Mouse (Mus musculus): ENCODE results near the gene Cyren.

Gene Cyren

DNA sequence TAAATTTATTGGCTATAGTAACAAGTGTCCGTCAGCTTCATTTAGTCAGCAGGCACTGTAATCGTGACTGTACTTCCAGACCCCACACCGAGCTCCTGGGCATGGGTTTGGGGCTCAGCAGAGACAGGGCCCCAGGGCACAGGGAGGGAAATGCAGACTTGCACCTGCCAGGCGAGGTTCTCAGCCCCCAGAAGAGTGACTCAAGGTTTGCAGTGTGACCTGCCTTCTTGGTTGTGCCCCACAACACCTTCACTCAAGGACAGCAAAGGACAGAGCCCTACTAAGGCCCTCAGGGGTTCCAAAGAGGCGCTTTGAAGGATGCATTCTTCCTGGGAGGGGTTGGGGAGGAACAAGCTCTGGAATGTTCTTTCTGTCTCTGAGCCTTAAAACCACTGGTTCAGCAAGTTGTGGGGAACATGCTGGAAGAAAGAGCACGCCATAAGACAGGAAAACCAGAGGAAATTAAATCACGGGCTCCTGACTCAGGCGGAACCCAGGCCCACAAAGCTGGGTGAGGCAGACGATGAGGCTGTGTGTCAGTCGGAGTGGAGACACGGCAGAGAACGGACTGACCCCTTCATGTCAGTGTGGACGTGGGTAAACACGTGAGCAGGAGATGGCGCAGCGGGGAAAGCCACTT lies 1.4 kb upstream of the Cyren start:
- Histone ChIP-seq H3K36me3 (ENCODE audit: control insufficient read depth, insufficient read depth, low read length, poor library complexity, severe bottlenecking) (no peaks in the 10 kb centered on the region; the same call in none of the 2 replicates), H3K27me3 (ENCODE audit: control insufficient read depth, insufficient read depth, low read length, poor library complexity, severe bottlenecking) (no peaks in the 10 kb centered on the region)
- no peak for DNase-seq (ENCODE audit: low read depth, low spot score)

DNA sequence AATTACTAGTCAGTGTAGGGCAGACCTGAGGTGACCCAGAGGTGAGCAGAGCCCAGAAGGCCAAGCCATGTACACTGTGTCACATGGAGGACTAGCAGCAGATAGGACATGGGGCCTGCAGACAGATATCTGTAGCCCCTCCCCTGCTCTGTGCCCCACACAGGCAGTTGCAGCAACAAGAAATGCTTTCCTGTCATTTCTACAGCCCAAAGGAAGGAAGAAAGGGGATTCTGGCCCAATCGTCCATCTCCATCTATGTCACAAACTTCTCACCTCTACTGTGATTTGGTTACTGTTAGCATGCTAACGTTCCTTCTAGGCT lies 1.1 kb downstream of the Cyren start:
- Histone ChIP-seq H3K27me3 (ENCODE audit: control insufficient read depth, insufficient read depth, low read length, poor library complexity, severe bottlenecking) (no peaks in the 10 kb centered on the region), H3K36me3 (ENCODE audit: control insufficient read depth, insufficient read depth, low read length, poor library complexity, severe bottlenecking) (no peaks in the 10 kb centered on the region; the same call in none of the 2 replicates)
- DNase-seq (ENCODE audit: low read depth, low spot score) = no peak

DNA sequence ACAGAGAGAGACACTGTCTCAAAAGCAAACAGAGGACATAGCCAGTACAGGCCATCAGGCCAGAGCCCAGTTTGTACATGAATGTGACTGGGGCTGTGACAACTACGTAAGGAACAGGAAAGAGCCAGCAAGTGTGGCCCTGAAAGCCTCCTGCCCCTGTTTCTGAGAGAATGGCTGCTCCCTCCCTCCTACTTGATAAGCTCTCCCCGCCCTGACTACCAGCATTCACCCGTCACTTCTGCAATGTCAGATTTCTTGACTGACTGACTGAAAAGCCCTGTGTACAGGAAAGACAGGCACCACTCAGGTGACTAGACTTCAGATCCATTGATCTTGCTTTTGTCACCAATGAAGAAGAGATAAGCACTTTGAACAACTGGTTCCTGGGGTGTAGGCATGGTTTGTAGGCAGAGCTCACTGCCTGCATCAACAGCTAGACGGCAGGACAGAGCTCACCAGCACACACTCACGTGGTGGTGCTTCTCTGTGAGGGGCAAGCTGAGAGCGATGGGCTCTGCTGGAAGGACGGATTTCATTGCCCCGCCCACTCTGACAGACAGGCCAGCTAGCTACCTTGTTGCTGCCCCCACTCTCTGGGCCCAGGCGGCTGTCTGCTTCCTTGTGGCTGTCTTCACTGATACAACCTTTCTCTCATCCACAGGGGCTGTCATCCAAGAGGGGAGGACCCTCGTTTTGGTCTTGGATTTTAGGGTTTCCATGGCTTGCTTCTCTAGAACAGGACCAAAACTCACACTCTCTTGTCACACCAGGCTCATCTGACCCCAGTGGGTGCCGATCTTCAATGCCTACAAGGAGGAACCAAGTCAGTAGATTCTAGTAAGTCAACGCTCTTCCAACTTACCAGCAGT lies 1.7 kb downstream of the Cyren start:
- peak; percentile 67 for DNase-seq (ENCODE audit: low read depth, low spot score)
- Histone ChIP-seq H3K36me3 (ENCODE audit: control insufficient read depth, insufficient read depth, low read length, poor library complexity, severe bottlenecking) (no peaks in the 10 kb centered on the region; the same call in none of the 2 replicates), H3K27me3 (ENCODE audit: control insufficient read depth, insufficient read depth, low read length, poor library complexity, severe bottlenecking) (no peaks in the 10 kb centered on the region)

DNA sequence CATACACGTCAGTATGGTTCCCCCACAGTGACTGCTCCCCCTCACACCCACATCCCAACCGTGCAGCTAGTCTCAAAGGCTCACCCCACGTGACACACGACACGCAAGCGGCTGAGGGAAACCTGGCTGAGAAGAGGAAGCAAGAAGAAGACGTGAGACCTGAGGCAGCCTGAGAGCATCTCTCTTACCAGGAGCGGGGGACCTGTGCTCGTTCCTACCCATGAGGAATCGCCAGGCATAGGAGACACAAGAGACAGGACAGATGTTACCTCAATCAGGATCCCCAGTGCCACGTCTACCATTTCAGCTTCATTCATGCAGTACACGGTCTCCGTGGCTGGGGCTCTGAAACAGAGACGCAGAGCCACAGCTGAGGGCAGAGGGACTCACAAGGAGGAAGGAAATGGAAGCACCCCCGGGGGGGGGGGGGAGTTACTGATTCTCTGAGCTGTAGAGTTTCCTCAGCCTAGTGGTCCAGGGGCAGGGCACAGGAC lies 2.5 kb downstream of the Cyren start:
- Histone ChIP-seq H3K27me3 (ENCODE audit: control insufficient read depth, insufficient read depth, low read length, poor library complexity, severe bottlenecking) (no peaks in the 10 kb centered on the region), H3K36me3 (ENCODE audit: control insufficient read depth, insufficient read depth, low read length, poor library complexity, severe bottlenecking) (no peaks in the 10 kb centered on the region; the same call in 1 of the 2 replicates)
- DNase-seq (ENCODE audit: low read depth, low spot score) = peak; percentile 90

DNA sequence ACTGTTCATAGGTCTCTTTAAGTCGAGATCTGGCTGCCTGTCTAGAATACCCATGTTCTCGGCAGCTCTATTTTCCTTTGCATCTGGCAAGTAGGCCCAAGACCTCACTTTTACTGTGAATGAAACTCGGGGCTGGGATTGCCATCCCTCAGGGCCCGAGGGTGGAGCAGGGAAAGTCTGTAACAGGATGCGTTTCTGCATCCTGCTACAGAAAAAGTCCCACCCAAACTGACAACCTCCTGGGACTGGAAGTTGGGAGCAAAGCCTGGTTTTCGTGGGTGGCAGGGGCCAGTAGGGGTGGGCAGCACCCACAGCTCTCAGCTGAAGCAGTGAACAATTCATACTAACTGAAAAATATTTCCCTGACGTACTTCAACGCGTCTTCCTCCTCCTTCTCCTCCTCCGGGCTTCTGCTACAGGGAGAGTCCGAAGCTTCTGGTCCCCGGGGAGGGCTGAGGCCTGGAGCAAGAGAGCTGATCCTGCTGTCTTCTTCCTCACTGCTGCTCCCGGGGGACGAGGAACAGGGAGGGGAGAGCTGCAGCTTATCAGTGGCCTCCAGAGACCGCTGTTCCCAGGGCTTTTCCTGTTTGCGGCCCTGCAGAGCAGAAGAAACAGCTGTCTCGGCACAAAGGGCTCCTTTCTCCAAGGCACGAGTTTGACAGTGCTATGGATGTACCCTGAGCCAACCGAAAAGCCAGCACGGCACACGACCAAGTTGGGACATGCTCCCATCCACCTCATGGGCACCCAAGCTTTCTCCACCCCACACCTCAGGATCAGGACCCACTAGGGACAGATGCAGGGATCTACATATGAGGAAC lies 3.5 kb downstream of the Cyren start:
- H3K36me3 ChIP-seq (ENCODE audit: control insufficient read depth, insufficient read depth, low read length, poor library complexity, severe bottlenecking) = no peaks in the 10 kb centered on the region; the same call in 1 of the 2 replicates
- no peaks in the 10 kb centered on the region for H3K27me3 ChIP-seq (ENCODE audit: control insufficient read depth, insufficient read depth, low read length, poor library complexity, severe bottlenecking)
- no peak for DNase-seq (ENCODE audit: low read depth, low spot score)

DNA sequence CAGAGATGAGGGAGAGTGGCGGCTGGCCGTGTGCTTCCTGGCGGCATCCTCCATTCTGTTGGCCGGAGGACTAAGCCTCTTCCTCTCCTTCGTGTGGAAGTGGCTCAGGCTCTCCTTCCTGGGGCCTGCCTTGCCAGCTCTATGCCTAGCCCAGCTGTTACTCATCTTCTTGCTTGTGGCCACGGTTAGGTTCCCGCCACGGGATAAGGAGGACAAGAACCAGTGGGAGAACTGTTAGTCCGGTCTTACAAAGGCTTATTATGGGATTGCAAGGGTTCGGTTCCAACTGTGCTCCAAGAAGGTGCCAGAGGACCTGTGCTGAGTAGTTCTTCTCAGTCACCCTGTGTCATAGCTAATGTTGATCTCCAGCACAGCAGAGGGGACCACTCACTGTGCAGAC lies 5.0 kb downstream of the Cyren start:
- DNase-seq (ENCODE audit: low read depth, low spot score) = no peak
- Histone ChIP-seq H3K27me3 (ENCODE audit: control insufficient read depth, insufficient read depth, low read length, poor library complexity, severe bottlenecking) (no peaks in the 10 kb centered on the region), H3K36me3 (ENCODE audit: control insufficient read depth, insufficient read depth, low read length, poor library complexity, severe bottlenecking) (no peaks in the 10 kb centered on the region; the same call in 1 of the 2 replicates)

DNA sequence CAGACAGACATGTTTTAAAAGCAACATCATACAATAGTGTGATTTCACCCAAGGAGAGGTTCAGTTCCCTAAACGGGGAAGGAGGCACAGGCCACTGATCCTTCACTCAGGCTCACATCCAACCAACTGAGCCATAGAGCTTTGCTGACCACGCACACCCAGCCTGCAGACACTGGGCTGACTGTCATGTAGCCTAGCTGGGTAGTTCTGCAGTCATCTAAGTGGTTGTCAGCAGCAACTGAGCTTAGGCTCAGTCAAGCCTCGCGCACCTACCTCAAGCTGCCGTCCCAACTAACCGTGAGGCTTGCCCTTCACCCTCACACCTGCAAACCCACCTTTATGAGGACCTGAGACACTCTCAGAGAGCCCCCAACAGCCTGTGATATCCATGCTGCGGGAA lies 5.9 kb downstream of the Cyren start:
- no peak for DNase-seq (ENCODE audit: low read depth, low spot score)
- no peaks in the 10 kb centered on the region; the same call in 1 of the 2 replicates for H3K36me3 ChIP-seq (ENCODE audit: control insufficient read depth, insufficient read depth, low read length, poor library complexity, severe bottlenecking)
- H3K27me3 ChIP-seq (ENCODE audit: control insufficient read depth, insufficient read depth, low read length, poor library complexity, severe bottlenecking) = no peaks in the 10 kb centered on the region

DNA sequence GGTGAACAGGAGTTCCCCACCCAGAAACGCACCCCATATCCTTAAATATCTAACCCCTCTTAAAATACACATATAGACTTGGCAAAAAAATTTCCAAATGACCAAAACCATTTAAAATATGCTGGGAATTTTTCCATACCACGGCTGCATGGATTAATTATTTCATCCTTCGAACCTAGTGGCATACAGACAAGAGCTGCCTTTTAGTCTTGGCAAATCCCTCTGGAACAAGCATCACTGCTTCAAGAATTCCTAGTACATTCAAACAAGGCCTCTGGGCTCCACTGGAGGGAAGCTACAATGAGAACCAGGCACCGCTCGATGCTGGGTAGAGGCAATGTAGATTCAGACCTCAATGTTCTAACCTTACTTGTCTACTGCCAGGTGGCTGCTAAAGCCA lies 7.1 kb downstream of the Cyren start:
- DNase-seq (ENCODE audit: low read depth, low spot score) = no peak
- Histone ChIP-seq H3K36me3 (ENCODE audit: control insufficient read depth, insufficient read depth, low read length, poor library complexity, severe bottlenecking) (no peaks in the 10 kb centered on the region; the same call in 1 of the 2 replicates), H3K27me3 (ENCODE audit: control insufficient read depth, insufficient read depth, low read length, poor library complexity, severe bottlenecking) (no peaks in the 10 kb centered on the region)

DNA sequence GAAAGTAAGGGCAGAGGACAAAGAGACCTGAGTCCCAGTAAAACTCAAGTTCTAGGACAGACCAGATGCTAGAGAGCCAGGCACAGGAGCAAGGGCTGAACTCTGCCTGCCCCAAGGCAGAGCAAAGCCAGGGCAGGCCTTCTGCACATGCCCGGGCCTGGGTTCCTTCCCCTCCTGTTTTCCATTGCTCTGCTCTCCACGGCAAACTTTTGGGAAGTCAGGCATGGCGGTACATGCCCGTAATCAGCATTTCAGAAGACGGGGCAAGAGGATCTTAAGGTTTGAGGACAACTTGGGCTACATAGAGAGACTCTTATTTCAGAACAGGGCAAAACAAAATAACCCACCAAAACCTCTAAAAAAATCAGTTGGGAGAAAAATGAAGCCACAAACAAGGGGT lies 7.7 kb downstream of the Cyren start:
- no peak for DNase-seq (ENCODE audit: low read depth, low spot score)
- Histone ChIP-seq H3K27me3 (ENCODE audit: control insufficient read depth, insufficient read depth, low read length, poor library complexity, severe bottlenecking) (no peaks in the 10 kb centered on the region), H3K36me3 (ENCODE audit: control insufficient read depth, insufficient read depth, low read length, poor library complexity, severe bottlenecking) (no peaks in the 10 kb centered on the region; the same call in 1 of the 2 replicates)

DNA sequence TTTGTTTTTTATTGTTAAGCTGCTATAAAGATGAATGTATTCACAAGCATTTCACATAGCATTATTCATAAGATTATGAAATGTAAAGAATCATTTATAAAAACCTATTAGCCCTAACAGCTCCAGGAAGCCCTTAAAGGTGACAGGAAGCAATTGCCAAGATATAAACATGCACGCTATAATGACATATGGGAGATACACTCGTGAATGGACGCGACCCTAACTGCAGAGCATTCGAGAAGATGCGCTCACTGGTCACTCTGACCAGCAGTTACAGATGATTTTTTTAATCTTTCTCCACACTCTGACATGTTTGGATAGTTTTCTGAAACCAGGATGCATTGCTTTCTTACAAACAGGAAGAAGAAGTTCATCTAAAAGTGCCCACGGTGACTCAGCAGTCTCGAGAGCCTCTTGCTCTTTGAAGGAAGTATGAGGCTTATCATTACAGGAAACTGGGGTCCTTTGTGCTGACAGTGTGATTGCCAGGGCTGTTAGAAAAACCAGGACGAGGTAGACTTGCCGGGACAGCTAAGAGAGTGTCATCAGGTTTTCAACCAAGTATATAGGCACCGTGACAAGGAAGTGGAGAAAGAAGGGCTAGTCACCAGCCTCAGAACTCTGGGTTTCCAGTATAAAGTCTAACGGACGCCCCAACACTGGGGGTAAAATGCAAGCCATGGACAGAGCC lies 8.5 kb downstream of the Cyren start:
- H3K36me3 ChIP-seq (ENCODE audit: control insufficient read depth, insufficient read depth, low read length, poor library complexity, severe bottlenecking) = no peaks in the 10 kb centered on the region; the same call in 1 of the 2 replicates
- H3K27me3 ChIP-seq (ENCODE audit: control insufficient read depth, insufficient read depth, low read length, poor library complexity, severe bottlenecking) = no peaks in the 10 kb centered on the region
- peak; percentile 50 for DNase-seq (ENCODE audit: low read depth, low spot score)

DNA sequence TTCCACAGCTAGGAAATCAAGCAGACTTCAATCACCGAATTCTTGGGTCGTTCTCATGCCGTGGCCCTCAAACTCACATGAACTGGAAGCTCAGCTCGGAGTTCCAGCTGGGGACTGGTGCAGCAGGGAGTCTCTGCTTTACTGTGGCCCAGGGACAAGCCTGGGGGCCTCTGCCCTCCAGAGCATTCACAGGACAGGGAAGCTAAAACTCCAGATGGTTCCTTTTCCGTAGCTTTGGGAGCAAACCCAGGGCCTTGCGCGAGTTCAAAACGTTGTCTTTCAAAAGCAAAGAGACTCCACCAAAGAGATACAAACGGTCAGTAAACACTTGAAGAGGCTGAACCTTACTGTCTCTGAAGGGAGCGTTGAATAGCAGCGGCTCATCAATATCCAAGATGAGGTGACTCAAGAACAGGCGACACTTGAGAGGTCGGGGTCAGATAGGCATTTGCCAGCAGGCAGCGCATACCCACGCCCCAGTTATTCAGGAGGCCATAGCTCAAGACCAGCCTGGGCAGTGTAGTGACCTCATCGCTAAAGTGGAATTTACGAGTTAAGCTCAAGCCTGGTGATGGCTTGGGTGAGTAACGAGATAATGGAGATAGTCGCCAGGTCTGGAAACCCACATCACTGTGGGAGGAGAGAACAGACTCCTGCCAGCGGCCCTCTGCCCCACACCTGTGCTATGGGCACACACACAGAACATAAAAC lies 9.2 kb downstream of the Cyren start:
- Histone ChIP-seq H3K27me3 (ENCODE audit: control insufficient read depth, insufficient read depth, low read length, poor library complexity, severe bottlenecking) (no peaks in the 10 kb centered on the region), H3K36me3 (ENCODE audit: control insufficient read depth, insufficient read depth, low read length, poor library complexity, severe bottlenecking) (no peaks in the 10 kb centered on the region; the same call in 1 of the 2 replicates)
- DNase-seq (ENCODE audit: low read depth, low spot score) = no peak

DNA sequence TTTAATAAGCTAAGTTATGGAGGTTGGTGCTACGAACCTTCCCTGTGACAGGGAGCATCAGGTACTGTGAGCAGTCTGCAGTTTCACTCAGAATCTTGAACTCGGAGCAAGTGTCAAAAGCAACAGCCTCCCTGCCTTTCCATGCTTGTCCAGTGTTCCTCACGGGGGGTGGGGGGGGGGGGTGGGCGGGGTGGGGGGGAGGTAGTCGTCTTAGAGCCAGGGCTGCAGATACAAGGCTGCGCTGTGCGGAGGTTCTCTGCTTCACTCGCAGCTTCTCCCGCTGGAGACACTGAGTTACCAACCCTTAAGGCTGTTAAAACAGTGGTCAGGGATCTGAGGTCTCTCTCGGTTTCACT lies 9.9 kb downstream of the Cyren start:
- Histone ChIP-seq H3K36me3 (ENCODE audit: control insufficient read depth, insufficient read depth, low read length, poor library complexity, severe bottlenecking) (no peaks in the 10 kb centered on the region; the same call in 1 of the 2 replicates), H3K27me3 (ENCODE audit: control insufficient read depth, insufficient read depth, low read length, poor library complexity, severe bottlenecking) (no peaks in the 10 kb centered on the region)
- no peak for DNase-seq (ENCODE audit: low read depth, low spot score)

DNA sequence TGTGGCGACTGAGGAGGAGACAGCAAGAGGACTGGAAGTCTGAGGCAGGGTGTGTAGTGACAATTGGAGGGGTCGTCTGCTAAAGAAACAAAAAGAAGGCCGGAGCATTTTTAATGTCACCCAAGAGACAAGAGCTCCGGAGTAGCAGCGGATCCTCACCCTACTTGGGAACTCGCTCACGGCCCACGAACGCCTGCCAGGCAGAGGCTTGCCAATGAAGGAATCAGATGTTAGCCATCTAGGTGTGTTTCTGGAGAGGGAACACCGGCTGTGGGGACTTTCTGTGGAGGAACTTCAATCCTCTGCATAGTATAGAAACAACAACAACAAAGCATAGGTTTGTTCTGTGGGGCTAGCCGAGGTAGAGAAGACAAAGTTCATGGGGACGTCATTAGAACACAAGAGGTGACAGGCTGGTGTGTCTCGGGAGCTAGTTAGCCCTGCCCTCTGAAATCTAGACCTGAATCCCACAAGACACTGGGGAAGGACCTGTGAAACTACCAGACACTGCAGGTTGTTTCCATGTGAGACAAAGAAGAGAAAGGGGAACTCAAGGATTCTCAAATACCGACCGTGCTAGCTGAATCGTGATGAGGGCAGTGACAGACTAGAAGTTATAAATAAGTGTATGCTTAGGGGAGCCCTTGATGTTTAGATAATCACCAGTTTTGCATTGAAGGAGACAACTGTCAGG lies 10.4 kb downstream of the Cyren start:
- no peaks in the 10 kb centered on the region for H3K27me3 ChIP-seq (ENCODE audit: control insufficient read depth, insufficient read depth, low read length, poor library complexity, severe bottlenecking)
- peak; percentile 67 for DNase-seq (ENCODE audit: low read depth, low spot score)
- no peaks in the 10 kb centered on the region for H3K36me3 ChIP-seq (ENCODE audit: control insufficient read depth, insufficient read depth, low read length, poor library complexity, severe bottlenecking)
